Comparison of ENCODE assay signal across 32 mouse cellular contexts in genomic region chr2:101831851-101832250, GRCm38 (mm10).
"Had no signal": no experiment of that assay in that cellular context is flagged by ENCODE, and none has a peak within 500 bp of the region (broad histone marks: within the 10 kb centered on the region; RNA-seq: fewer than 3 reads in every experiment).

No protein-coding gene starts in this region.

- H3K4me3 ChIP-seq: left cerebral cortex, adult 2 months; limb, embryonic 10.5 days; limb, embryonic 12.5 days; limb, embryonic 13.5 days; limb, embryonic 15.5 days; liver, embryonic 12.5 days; liver, embryonic 13.5 days; liver, embryonic 15.5 days; lung, embryonic 15.5 days; megakaryocyte, embryonic 14.5 days; midbrain, embryonic 10.5 days; midbrain, embryonic 12.5 days; midbrain, embryonic 13.5 days; midbrain, embryonic 15.5 days; myocyte; neural tube, embryonic 12.5 days; neural tube, embryonic 13.5 days had no signal

- H3K27me3 ChIP-seq: limb, embryonic 12.5 days; limb, embryonic 13.5 days; limb, embryonic 15.5 days; liver, embryonic 12.5 days; liver, embryonic 13.5 days; liver, embryonic 15.5 days; lung, embryonic 15.5 days; midbrain, embryonic 12.5 days; midbrain, embryonic 13.5 days; midbrain, embryonic 15.5 days; neural tube, embryonic 12.5 days; neural tube, embryonic 13.5 days had no signal

- H3K4me1 ChIP-seq: neural tube, embryonic 12.5 days; neural tube, embryonic 13.5 days had no signal

- H3K9ac ChIP-seq: limb, embryonic 12.5 days; limb, embryonic 13.5 days; limb, embryonic 15.5 days; liver, embryonic 12.5 days; liver, embryonic 13.5 days; liver, embryonic 14.5 days; liver, embryonic 15.5 days; liver, postnatal 0 days; lung, embryonic 14.5 days; lung, embryonic 15.5 days; midbrain, embryonic 12.5 days; midbrain, embryonic 13.5 days; midbrain, embryonic 15.5 days; neural tube, embryonic 12.5 days; neural tube, embryonic 13.5 days had no signal

- DNase-seq: left cerebral cortex, postnatal 4 days; liver; liver, embryonic 13.5 days; liver, postnatal 0 days; lung, adult 18-20 months; lung, adult 2 months; lung, embryonic 14.5 days; lung, postnatal 14 days; lung, postnatal 36 days; lung, postnatal 4 days; midbrain, embryonic 14.5 days had no signal

- H3K36me3 ChIP-seq: limb, embryonic 10.5 days; limb, embryonic 12.5 days; limb, embryonic 13.5 days; limb, embryonic 15.5 days; liver, embryonic 12.5 days; liver, embryonic 13.5 days; liver, embryonic 15.5 days; lung, embryonic 15.5 days; midbrain, embryonic 10.5 days; midbrain, embryonic 12.5 days; midbrain, embryonic 13.5 days; midbrain, embryonic 15.5 days; neural tube, embryonic 12.5 days; neural tube, embryonic 13.5 days had no signal

- H3K9me3 ChIP-seq: limb, embryonic 10.5 days; limb, embryonic 12.5 days; limb, embryonic 13.5 days; limb, embryonic 15.5 days; liver, embryonic 12.5 days; liver, embryonic 13.5 days; liver, embryonic 15.5 days; lung, embryonic 15.5 days; megakaryocyte, embryonic 14.5 days; midbrain, embryonic 10.5 days; midbrain, embryonic 12.5 days; midbrain, embryonic 13.5 days; midbrain, embryonic 15.5 days; neural tube, embryonic 12.5 days; neural tube, embryonic 13.5 days had no signal

- H3K27ac ChIP-seq: left cerebral cortex, adult 2 months; limb, embryonic 10.5 days; limb, embryonic 12.5 days; limb, embryonic 13.5 days; limb, embryonic 15.5 days; liver, embryonic 12.5 days; liver, embryonic 13.5 days; liver, embryonic 14.5 days; liver, embryonic 15.5 days; lung, embryonic 15.5 days; macrophage; midbrain, embryonic 10.5 days; midbrain, embryonic 12.5 days; midbrain, embryonic 13.5 days; midbrain, embryonic 15.5 days; neural tube, embryonic 12.5 days; neural tube, embryonic 13.5 days had no signal

- ATAC-seq: liver, embryonic 12.5 days; liver, postnatal 0 days; lung, postnatal 0 days; midbrain, embryonic 13.5 days; midbrain, embryonic 15.5 days; midbrain, embryonic 16.5 days had no signal

- H3K4me2 ChIP-seq: limb, embryonic 12.5 days; limb, embryonic 13.5 days; limb, embryonic 15.5 days; liver, embryonic 12.5 days; liver, embryonic 13.5 days; liver, embryonic 15.5 days; lung, embryonic 14.5 days; lung, embryonic 15.5 days; midbrain, embryonic 11.5 days; midbrain, embryonic 12.5 days; midbrain, embryonic 13.5 days; midbrain, embryonic 15.5 days; neural tube, embryonic 12.5 days; neural tube, embryonic 13.5 days had no signal
